Mouse (Mus musculus) embryonic facial prominence, embryonic 13.5 days (tissue): ENCODE results near the gene Lamtor2. TPM values are rescaled to one million over a fixed set of nuclear protein-coding genes. Genes with fewer than 3 reads are reported as not detected.

ENCODE experiments used
- ATAC-seq: fragments of 200-750 bp; cut with Nextera tagmentation; 2 replicates; pipeline ENCODE4 v1.8.0; 2017; ENCODE audit warnings: low read depth; ENCODE audit not compliant: insufficient number of reproducible peaks, insufficient read depth, low FRiP score, low TSS enrichment
- H3K27ac ChIP-seq: fragments of 300-500 bp; sonication (generic); 2 replicates; pipeline ENCODE4 v1.5.1; 2015; ENCODE audit warnings: moderate library complexity, mild to moderate bottlenecking, inconsistent platforms
- H3K27me3 ChIP-seq: fragments of 300-500 bp; sonication (generic); 2 replicates; pipeline ENCODE4 v1.6.1; 2015; ENCODE audit warnings: mild to moderate bottlenecking, inconsistent platforms
- H3K36me3 ChIP-seq: fragments of 300-500 bp; sonication (generic); 2 replicates; pipeline ENCODE4 v1.6.1; 2015; ENCODE audit warnings: mild to moderate bottlenecking, inconsistent platforms
- H3K4me1 ChIP-seq: fragments of 300-500 bp; sonication (generic); 2 replicates; pipeline ENCODE4 v1.6.1; 2015; ENCODE audit warnings: inconsistent platforms
- H3K4me2 ChIP-seq: fragments of 300-500 bp; sonication (generic); 2 replicates; pipeline ENCODE4 v1.6.1; 2015; ENCODE audit warnings: moderate library complexity, mild to moderate bottlenecking, inconsistent platforms
- H3K4me3 ChIP-seq: fragments of 300-500 bp; sonication (generic); 2 replicates; pipeline ENCODE4 v1.5.1; 2015; ENCODE audit warnings: mild to moderate bottlenecking, inconsistent platforms
- H3K9ac ChIP-seq: fragments of 300-500 bp; sonication (generic); 2 replicates; pipeline ENCODE4 v1.6.1; 2015; ENCODE audit warnings: mild to moderate bottlenecking, inconsistent platforms
- H3K9me3 ChIP-seq: fragments of 300-500 bp; sonication (generic); 2 replicates; pipeline ENCODE4 v1.6.1; 2016; ENCODE audit warnings: inconsistent platforms
- WGBS: fragments of 180-500 bp; shearing (Covaris S2); methylation state at CpG from one replicate; pipeline ENCODE4 v1.1.7; 2015; ENCODE audit warnings: mixed read lengths; 5-methylcytosine and 5-hydroxymethylcytosine counted together
- polyA plus RNA-seq: library from polyadenylated mRNA; unstranded; fragments of >200 nt; fragmentation: Nextera tagmentation; extraction: Ambion mirVana; gene quantifications from 2 replicates; pipeline ENCODE4 v1.2.1, GENCODE M21; 2015

The Lamtor2 gene
- polyA plus RNA-seq, 1 experiment from 2014 or later, result 169 TPM

GRCm38 (mm10) chr3:88509692-88510420 lies 43.0 kb downstream of the Lamtor2 start, which contains the start of gene Lmna:
Lmna (minus strand) TSS chr3:88509956.
- peaks cover 83% of the 10 kb centered on the region for H3K4me1 ChIP-seq
- peak within 1 kb of the TSS; percentile 33 for H3K4me3 ChIP-seq
- H3K27ac ChIP-seq, result peak within 1 kb of the TSS; percentile 91

GRCm38 (mm10) chr3:88509250-88509649 lies 43.6 kb downstream of the Lamtor2 start:
- Histone ChIP-seq H3K36me3 (no peaks in the 10 kb centered on the region), H3K9ac (peak overlapping the region; percentile 63), H3K4me3 (peak overlapping the region; percentile 33), H3K9me3 (no peaks in the 10 kb centered on the region), H3K27me3 (no peaks in the 10 kb centered on the region), H3K27ac (peak overlapping the region; percentile 91), H3K4me2 (peak overlapping the region; percentile 59), H3K4me1 (peaks cover 83% of the 10 kb centered on the region)
- ATAC-seq, result no peak
- WGBS, result 53% methylated on average over 3 of the region's 3 CpGs

More at GRCm38 (mm10) chr3:88509692-88510420, 43.0 kb downstream of the Lamtor2 start, which contains the start of gene Lmna:
- WGBS, result 2% methylated on average over 31 of the region's 31 CpGs
- H3K4me2 ChIP-seq, result peak within 1 kb of the TSS; percentile 59
- no peaks in the 10 kb centered on the region for H3K27me3 ChIP-seq
- H3K9ac ChIP-seq, result peak within 1 kb of the TSS; percentile 63
- peak; percentile 90 for ATAC-seq
- H3K9me3 ChIP-seq, result no peaks in the 10 kb centered on the region
- no peaks in the 10 kb centered on the region for H3K36me3 ChIP-seq

- Histone ChIP-seq H3K9ac (peak overlapping the region; percentile 51; the same call in 1 of the 2 replicates), H3K4me2 (peak overlapping the region; percentile 43), H3K4me3 (0 out of 2 replicates have a peak overlapping the region, but pooled peaks have one; percentile 6), H3K27me3 (no peaks in the 10 kb centered on the region), H3K9me3 (no peaks in the 10 kb centered on the region), H3K36me3 (peaks cover under 1% of the 10 kb centered on the region; the same call in 1 of the 2 replicates), H3K4me1 (peaks cover 72% of the 10 kb centered on the region), H3K27ac (peak overlapping the region; percentile 99)
- no peak for ATAC-seq
- WGBS, result 22% methylated on average over 7 of the region's 7 CpGs
These were observed 47.1 kb downstream of the Lamtor2 start for GRCm38 (mm10) chr3:88505765-88506164.

- 0 out of 2 replicates have a peak overlapping the region, but pooled peaks have one; percentile 51 for H3K9ac ChIP-seq
- H3K4me1 ChIP-seq, result peaks cover 72% of the 10 kb centered on the region
- WGBS, result 27% methylated on average over 6 of the region's 6 CpGs
- H3K4me2 ChIP-seq, result peak overlapping the region; percentile 43
- 0 out of 2 replicates have a peak overlapping the region, but pooled peaks have one; percentile 6 for H3K4me3 ChIP-seq
- H3K27ac ChIP-seq, result peak overlapping the region; percentile 99
- H3K27me3 ChIP-seq, result no peaks in the 10 kb centered on the region
- no peaks in the 10 kb centered on the region for H3K9me3 ChIP-seq
- peaks cover 5% of the 10 kb centered on the region for H3K36me3 ChIP-seq
- ATAC-seq, result no peak
These were observed 47.8 kb downstream of the Lamtor2 start for GRCm38 (mm10) chr3:88505081-88505480.

- no peaks in the 10 kb centered on the region for H3K9me3 ChIP-seq
- peaks cover 13% of the 10 kb centered on the region for H3K36me3 ChIP-seq
- WGBS, result 13% methylated on average over 8 of the region's 8 CpGs
- H3K27me3 ChIP-seq, result no peaks in the 10 kb centered on the region
- peak overlapping the region; percentile 99 for H3K27ac ChIP-seq
- peak overlapping the region; percentile 91 for H3K4me2 ChIP-seq
- H3K4me1 ChIP-seq, result peaks cover 68% of the 10 kb centered on the region
- peak overlapping the region; percentile 96 for H3K4me3 ChIP-seq
- peak overlapping the region; percentile 27 for H3K9ac ChIP-seq
- ATAC-seq, result peak; percentile 33; the same call in 1 of the 2 replicates
These were observed 48.8 kb downstream of the Lamtor2 start for GRCm38 (mm10) chr3:88503881-88504746.

- H3K27ac ChIP-seq, result peak overlapping the region; percentile 99
- WGBS, result 9% methylated on average over 4 of the region's 4 CpGs
- H3K27me3 ChIP-seq, result no peaks in the 10 kb centered on the region
- peak overlapping the region; percentile 96 for H3K4me3 ChIP-seq
- H3K9ac ChIP-seq, result peak overlapping the region; percentile 97
- H3K36me3 ChIP-seq, result peaks cover 19% of the 10 kb centered on the region
- H3K9me3 ChIP-seq, result no peaks in the 10 kb centered on the region
- H3K4me2 ChIP-seq, result peak overlapping the region; percentile 91
- peak; percentile 32; the same call in 1 of the 2 replicates for ATAC-seq
- H3K4me1 ChIP-seq, result peaks cover 67% of the 10 kb centered on the region
These were observed 49.4 kb downstream of the Lamtor2 start for GRCm38 (mm10) chr3:88503505-88503863.

GRCm38 (mm10) chr3:88502641-88503504 lies 50.0 kb downstream of the Lamtor2 start:
- peaks cover 20% of the 10 kb centered on the region for H3K36me3 ChIP-seq
- H3K4me1 ChIP-seq, result peaks cover 67% of the 10 kb centered on the region
- H3K9me3 ChIP-seq, result no peaks in the 10 kb centered on the region
- peak overlapping the region; percentile 99 for H3K27ac ChIP-seq
- peak overlapping the region; percentile 96 for H3K4me3 ChIP-seq
- H3K9ac ChIP-seq, result peak overlapping the region; percentile 97
- H3K4me2 ChIP-seq, result peak overlapping the region; percentile 91
- ATAC-seq, result peak; percentile 84
- H3K27me3 ChIP-seq, result no peaks in the 10 kb centered on the region
- under 1% methylated on average over 55 of the region's 55 CpGs for WGBS

GRCm38 (mm10) chr3:88502031-88502571 lies 50.8 kb downstream of the Lamtor2 start:
- peaks cover 28% of the 10 kb centered on the region for H3K36me3 ChIP-seq
- H3K4me1 ChIP-seq, result peaks cover 65% of the 10 kb centered on the region

GRCm38 (mm10) chr3:88501366-88502030 lies 51.4 kb downstream of the Lamtor2 start:
- no peak for ATAC-seq
- Histone ChIP-seq H3K27me3 (no peaks in the 10 kb centered on the region), H3K9me3 (no peaks in the 10 kb centered on the region), H3K36me3 (peaks cover 28% of the 10 kb centered on the region), H3K4me1 (peaks cover 61% of the 10 kb centered on the region), H3K27ac (peak overlapping the region; percentile 99), H3K9ac (peak overlapping the region; percentile 97), H3K4me2 (peak overlapping the region; percentile 91), H3K4me3 (peak overlapping the region; percentile 96)
- WGBS, result 46% methylated on average over 6 of the region's 6 CpGs

More at GRCm38 (mm10) chr3:88502031-88502571, 50.8 kb downstream of the Lamtor2 start:
- H3K4me3 ChIP-seq, result peak overlapping the region; percentile 96
- no peak for ATAC-seq
- peak overlapping the region; percentile 97 for H3K9ac ChIP-seq
- no peaks in the 10 kb centered on the region for H3K27me3 ChIP-seq
- H3K27ac ChIP-seq, result peak overlapping the region; percentile 99
- WGBS, result 7% methylated on average over 11 of the region's 11 CpGs
- H3K9me3 ChIP-seq, result no peaks in the 10 kb centered on the region
- peak overlapping the region; percentile 91 for H3K4me2 ChIP-seq
